Mouse (Mus musculus) forebrain, embryonic 11.5 days (tissue): ENCODE measurements around the gene Slc25a45. TPM values are rescaled to one million over a fixed set of nuclear protein-coding genes. Genes with fewer than 3 reads are reported as not detected.

ENCODE experiments used
- ATAC-seq: fragments of 200-750 bp; cut with Nextera tagmentation; replicated peaks from 2 replicates; pipeline ENCODE4 v1.8.0; 2017; ENCODE audit warnings: moderate TSS enrichment; ENCODE audit not compliant: low FRiP score
- DNase-seq: peaks from one replicate; pipeline ENCODE4 v3.0.0-alpha.2; 2017; ENCODE audit warnings: low spot score
- H3K27ac ChIP-seq: fragments of 300-500 bp; sonication (generic); 2 replicates; pipeline ENCODE4 v1.5.1; 2014; ENCODE audit warnings: low read depth, low read length
- H3K27me3 ChIP-seq: fragments of 300-500 bp; sonication (generic); 2 replicates; pipeline ENCODE4 v1.6.1; 2014; ENCODE audit warnings: mild to moderate bottlenecking, low read length, mixed read lengths; ENCODE audit not compliant: control insufficient read depth, insufficient read depth
- H3K36me3 ChIP-seq: fragments of 300-500 bp; sonication (generic); 2 replicates; pipeline ENCODE4 v1.6.1; 2014; ENCODE audit warnings: mild to moderate bottlenecking, low read length, moderate library complexity, mixed read lengths; ENCODE audit not compliant: control insufficient read depth, insufficient read depth
- H3K4me1 ChIP-seq: fragments of 300-500 bp; sonication (generic); replicated peaks from 2 replicates; pipeline ENCODE4 v1.6.1; 2014; ENCODE audit warnings: low read length, mixed read lengths; ENCODE audit not compliant: control insufficient read depth, insufficient read depth
- H3K4me2 ChIP-seq: fragments of 300-500 bp; sonication (generic); 2 replicates; pipeline ENCODE4 v1.6.1; 2014; ENCODE audit warnings: low read depth, mild to moderate bottlenecking, low read length, moderate library complexity, mixed read lengths; ENCODE audit not compliant: severe bottlenecking
- H3K4me3 ChIP-seq: fragments of 300-500 bp; sonication (generic); 2 replicates; pipeline ENCODE4 v1.5.1; 2014; ENCODE audit warnings: low read depth, low read length
- H3K9ac ChIP-seq: fragments of 300-500 bp; sonication (generic); 2 replicates; pipeline ENCODE4 v1.6.1; 2014; ENCODE audit warnings: low read length
- H3K9me3 ChIP-seq: fragments of 300-500 bp; sonication (generic); 2 replicates; pipeline ENCODE4 v1.6.1; 2016; ENCODE audit warnings: low read length, mixed read lengths; ENCODE audit not compliant: control insufficient read depth
- WGBS: fragments of 180-500 bp; shearing (Covaris S2); extraction: QIAGEN DNeasy Blood & Tissue Kit; methylation state at CpG from one replicate; pipeline ENCODE4 v1.1.7; 2014; 5-methylcytosine and 5-hydroxymethylcytosine counted together
- polyA plus RNA-seq: library from polyadenylated mRNA; unstranded; fragments of >200 nt; fragmentation: Nextera tagmentation; extraction: Ambion mirVana; gene quantifications from 2 replicates; pipeline ENCODE4 v1.2.1, GENCODE M21; 2014

The Slc25a45 gene
- 0.90 and 1.1 TPM in 2 replicates for polyA plus RNA-seq

- ATAC-seq: peak; percentile 42
- Histone ChIP-seq H3K9me3 (no peaks in the 10 kb centered on the region), H3K4me3 (no peak within 1 kb of the TSS), H3K27me3 (no peaks in the 10 kb centered on the region), H3K27ac (no peak within 1 kb of the TSS), H3K4me1 (peaks cover 6% of the 10 kb centered on the region), H3K36me3 (no peaks in the 10 kb centered on the region), H3K4me2 (no peak within 1 kb of the TSS), H3K9ac (0 out of 2 replicates have a peak within 1 kb of the TSS, but pooled peaks have one; percentile 28)
- DNase-seq: peak; percentile 83
- 45% methylated on average over 15 of the region's 15 CpGs for WGBS
Observed at GRCm38 (mm10) chr19:5877618-5878361, at the start of gene Slc25a45. TSS of gene Slc25a45 (plus strand) at chr19:5877808.

DNA sequence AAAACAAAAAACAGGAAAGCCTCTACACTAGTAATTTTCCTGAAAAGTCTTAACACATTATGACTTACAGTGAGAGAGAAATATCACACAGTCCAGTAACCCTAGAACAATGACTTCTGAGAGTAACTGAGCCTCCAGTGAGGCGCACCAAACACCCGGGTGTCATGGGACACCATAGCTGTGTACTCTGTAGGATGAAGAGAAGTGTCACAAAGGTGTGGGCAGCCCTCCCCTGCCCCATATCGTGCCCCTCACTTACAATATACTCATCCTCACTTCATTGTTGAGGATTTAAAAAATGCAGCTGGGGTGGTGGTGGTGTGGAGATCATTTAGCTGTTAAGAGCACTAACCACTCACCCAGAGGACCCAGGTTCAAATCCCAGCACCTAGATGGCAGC, 49.5 kb upstream of the Slc25a45 start:
- no peak overlapping the region for H3K27ac ChIP-seq
- H3K9ac ChIP-seq: no peak overlapping the region
- H3K9me3 ChIP-seq: no peaks in the 10 kb centered on the region
- no peak for ATAC-seq
- no peak for DNase-seq
- no peaks in the 10 kb centered on the region for H3K27me3 ChIP-seq
- H3K4me3 ChIP-seq: no peak overlapping the region
- whole genome bisulfite sequencing: 87% methylated on average over 3 of the region's 3 CpGs
- peaks cover 4% of the 10 kb centered on the region; the same call in 1 of the 2 replicates for H3K4me1 ChIP-seq
- H3K36me3 ChIP-seq: no peaks in the 10 kb centered on the region
- H3K4me2 ChIP-seq: no peak overlapping the region

DNA sequence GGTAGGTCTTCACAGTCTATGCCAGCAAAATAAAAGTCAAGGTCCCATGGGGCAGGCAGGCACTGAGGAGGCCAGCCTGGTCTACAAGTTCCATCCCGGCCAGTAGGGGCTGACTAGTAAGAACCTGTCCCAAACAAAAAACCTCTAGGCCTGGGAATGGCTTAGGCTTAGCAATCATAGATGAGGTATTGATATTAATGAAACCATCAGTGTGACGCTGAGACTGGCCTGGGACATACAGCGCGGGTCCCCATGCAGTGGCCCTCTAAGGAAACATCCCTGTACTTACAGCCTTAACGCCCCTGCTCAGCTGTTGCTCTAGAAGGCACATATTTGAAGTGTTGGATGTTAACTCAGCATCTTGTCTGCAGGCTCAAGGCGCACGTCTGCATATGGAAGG, 48.7 kb upstream of the Slc25a45 start:
- 90% methylated on average over 7 of the region's 7 CpGs for WGBS
- Histone ChIP-seq H3K27ac (no peak overlapping the region), H3K4me2 (no peak overlapping the region), H3K27me3 (no peaks in the 10 kb centered on the region), H3K4me3 (no peak overlapping the region), H3K4me1 (no peaks in the 10 kb centered on the region), H3K9ac (no peak overlapping the region), H3K36me3 (no peaks in the 10 kb centered on the region), H3K9me3 (no peaks in the 10 kb centered on the region)
- no peak for ATAC-seq
- DNase-seq: no peak

DNA sequence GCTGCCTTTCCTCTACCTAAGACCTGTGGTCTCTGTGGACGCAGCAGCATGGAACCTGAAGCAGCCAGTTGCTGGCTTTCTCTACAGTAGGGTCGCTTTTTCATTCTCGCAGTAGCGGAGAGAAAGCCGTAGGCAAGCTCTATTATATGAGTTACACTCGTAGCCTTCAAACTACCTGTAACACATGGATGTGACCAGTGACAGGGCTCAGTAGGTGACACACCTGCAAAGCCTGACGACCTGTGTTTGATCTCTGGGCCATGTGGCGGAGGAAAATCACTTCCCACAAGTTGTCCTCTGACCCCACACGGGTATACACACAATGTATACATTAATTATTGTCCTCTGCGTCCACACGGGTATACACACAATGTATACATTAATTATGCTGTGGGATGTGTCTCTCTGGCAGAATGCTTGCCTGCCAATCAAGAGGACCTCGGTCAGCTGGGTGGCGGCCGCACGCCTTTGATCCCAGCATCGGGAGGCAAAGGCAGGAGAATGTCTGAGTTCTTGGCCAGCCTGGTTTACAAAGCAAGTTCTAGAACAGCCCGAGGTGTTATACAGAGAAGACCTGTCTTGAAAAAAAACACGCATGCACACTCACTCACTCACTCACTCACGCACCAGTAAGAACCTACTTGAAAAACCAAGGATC, 47.5 kb upstream of the Slc25a45 start:
- ATAC-seq: no peak
- Histone ChIP-seq H3K36me3 (no peaks in the 10 kb centered on the region), H3K9me3 (no peaks in the 10 kb centered on the region), H3K9ac (no peak overlapping the region), H3K27me3 (no peaks in the 10 kb centered on the region), H3K4me2 (no peak overlapping the region), H3K4me3 (no peak overlapping the region), H3K27ac (no peak overlapping the region), H3K4me1 (no peaks in the 10 kb centered on the region)
- 84% methylated on average over 19 of the region's 19 CpGs for whole genome bisulfite sequencing
- DNase-seq: no peak

GRCm38 (mm10) chr19:5830776-5831175, 46.8 kb upstream of the Slc25a45 start:
- Histone ChIP-seq H3K36me3 (no peaks in the 10 kb centered on the region), H3K4me1 (no peaks in the 10 kb centered on the region), H3K4me2 (no peak overlapping the region), H3K4me3 (no peak overlapping the region), H3K9me3 (no peaks in the 10 kb centered on the region), H3K27me3 (no peaks in the 10 kb centered on the region), H3K27ac (no peak overlapping the region), H3K9ac (no peak overlapping the region)
- 90% methylated on average over 7 of the region's 7 CpGs for WGBS
- no peak for ATAC-seq
- DNase-seq: no peak

- Histone ChIP-seq H3K4me1 (no peaks in the 10 kb centered on the region), H3K27me3 (no peaks in the 10 kb centered on the region), H3K4me2 (no peak overlapping the region), H3K36me3 (no peaks in the 10 kb centered on the region), H3K9ac (no peak overlapping the region), H3K9me3 (no peaks in the 10 kb centered on the region), H3K4me3 (no peak overlapping the region), H3K27ac (no peak overlapping the region)
- ATAC-seq: no peak
- DNase-seq: no peak
- 93% methylated on average over 11 of the region's 11 CpGs for WGBS
Observed at GRCm38 (mm10) chr19:5831224-5831957, 46.2 kb upstream of the Slc25a45 start.

- H3K4me1 ChIP-seq: 0 out of 2 replicates have a peak, but pooled peaks cover under 1% of the 10 kb centered on the region
- H3K27me3 ChIP-seq: no peaks in the 10 kb centered on the region
- DNase-seq (no peak), ATAC-seq (no peak)
- no peak overlapping the region for H3K9ac ChIP-seq
- WGBS: 94% methylated on average over 4 of the region's 4 CpGs
- no peaks in the 10 kb centered on the region for H3K9me3 ChIP-seq
- H3K36me3 ChIP-seq: no peaks in the 10 kb centered on the region
- H3K4me3 ChIP-seq: no peak overlapping the region
- no peak overlapping the region for H3K27ac ChIP-seq
- no peak overlapping the region for H3K4me2 ChIP-seq
Observed at GRCm38 (mm10) chr19:5831958-5832320, 45.7 kb upstream of the Slc25a45 start.

GRCm38 (mm10) chr19:5832326-5832725, 45.3 kb upstream of the Slc25a45 start:
- H3K4me1 ChIP-seq: 0 out of 2 replicates have a peak, but pooled peaks cover 2% of the 10 kb centered on the region

More at GRCm38 (mm10) chr19:5832326-5832725, 45.3 kb upstream of the Slc25a45 start:
- no peak overlapping the region for H3K4me3 ChIP-seq
- no peak overlapping the region for H3K4me2 ChIP-seq
- ATAC-seq (no peak), DNase-seq (no peak)
- H3K9ac ChIP-seq: no peak overlapping the region
- no peaks in the 10 kb centered on the region for H3K9me3 ChIP-seq
- H3K27me3 ChIP-seq: no peaks in the 10 kb centered on the region
- H3K27ac ChIP-seq: no peak overlapping the region
- H3K36me3 ChIP-seq: no peaks in the 10 kb centered on the region
- WGBS: 84% methylated on average over 6 of the region's 6 CpGs
